Mouse (Mus musculus) MEL (cell line): ENCODE results near the gene 2310022A10Rik. TPM values are rescaled to one million over a fixed set of nuclear protein-coding genes. Genes with fewer than 3 reads are reported as not detected.

Source experiments
- DNase-seq: peaks from one replicate; pipeline ENCODE4 v3.0.0; 2011; ENCODE audit warnings: low read depth, low spot score
- H3K27ac ChIP-seq: 2 replicates; pipeline ENCODE4 v1.5.1; 2012; ENCODE audit warnings: low read depth, mild to moderate bottlenecking, control low read depth, low read length, moderate library complexity; ENCODE audit not compliant: control insufficient read depth
- H3K27me3 ChIP-seq, 2 experiments: fragments of 150-350 bp in 1 of 2; sonication (generic) in 1 of 2; 2 replicates each; pipeline ENCODE4 v1.6.1; 2012; ENCODE audit warnings: low read length in 2 of 2, mild to moderate bottlenecking in 2 of 2, improper control_type of control experiment in 1 of 2, moderate library complexity in 1 of 2; ENCODE audit not compliant: insufficient read depth in 2 of 2, control insufficient read depth in 1 of 2
- H3K36me3 ChIP-seq, 2 experiments: 2 replicates each; pipeline ENCODE4 v1.6.1; 2012 to 2014; ENCODE audit warnings: low read length in 2 of 2, improper control_type of control experiment in 1 of 2, inconsistent platforms in 1 of 2, mild to moderate bottlenecking in 1 of 2; ENCODE audit not compliant: insufficient read depth in 2 of 2, control insufficient read depth in 1 of 2
- H3K4me1 ChIP-seq, 2 experiments: fragments of 150-350 bp in 1 of 2; sonication (generic) in 1 of 2; 2 replicates each; pipeline ENCODE4 v1.6.1; 2012; ENCODE audit warnings: low read length in 2 of 2, improper control_type of control experiment in 1 of 2, mild to moderate bottlenecking in 1 of 2; ENCODE audit not compliant: insufficient read depth in 2 of 2, control insufficient read depth in 1 of 2
- H3K4me3 ChIP-seq, 2 experiments: fragments of 150-350 bp in 1 of 2; sonication (generic) in 1 of 2; 2 replicates each; pipeline ENCODE4 v1.5.1; 2012; ENCODE audit warnings: low read depth in 2 of 2, low read length in 2 of 2, mild to moderate bottlenecking in 2 of 2, moderate library complexity in 2 of 2, control low read depth in 1 of 2, improper control_type of control experiment in 1 of 2; ENCODE audit not compliant: control insufficient read depth in 1 of 2, insufficient read depth in 1 of 2
- H3K79me2 ChIP-seq: 2 replicates; pipeline ENCODE4 v1.6.1; 2012; ENCODE audit warnings: mild to moderate bottlenecking, low read length, moderate library complexity; ENCODE audit not compliant: control insufficient read depth, poor library complexity, insufficient read depth
- H3K9ac ChIP-seq: 2 replicates; pipeline ENCODE4 v1.6.1; 2012; ENCODE audit warnings: low read depth, mild to moderate bottlenecking, control low read depth, low read length, moderate library complexity; ENCODE audit not compliant: control insufficient read depth, poor library complexity, severe bottlenecking
- H3K9me3 ChIP-seq: fragments of 150-350 bp; sonication (generic); replicated peaks from 2 replicates; pipeline ENCODE4 v1.6.1; 2012; ENCODE audit warnings: mild to moderate bottlenecking, low read length, improper control_type of control experiment, moderate library complexity; ENCODE audit not compliant: insufficient read depth
- BHLHE40 ChIP-seq: IDR thresholded peaks from 2 replicates; pipeline ENCODE4 v1.6.1; 2012; ENCODE audit warnings: low read depth, mild to moderate bottlenecking, inconsistent platforms, low read length, improper control_type of control experiment, borderline replicate concordance
- CHD2 ChIP-seq: IDR thresholded peaks from 2 replicates; pipeline ENCODE4 v1.6.1; 2011; ENCODE audit warnings: low read length, improper control_type of control experiment
- CTCF ChIP-seq, 3 experiments: IDR thresholded peaks in 2 of 3; conservative IDR thresholded peaks in 1 of 3; 2 replicates each; pipeline ENCODE4 v1.5.1; 2011 to 2012; ENCODE audit warnings: low read length in 3 of 3, low read depth in 2 of 3, mild to moderate bottlenecking in 2 of 3, improper control_type of control experiment in 1 of 3, inconsistent platforms in 1 of 3, mixed read lengths in 1 of 3, moderate library complexity in 1 of 3; ENCODE audit not compliant: control insufficient read depth in 1 of 3, insufficient read depth in 1 of 3, poor library complexity in 1 of 3, severe bottlenecking in 1 of 3
- GABPA ChIP-seq: IDR thresholded peaks from 2 replicates; pipeline ENCODE4 v1.6.1; 2012; ENCODE audit warnings: low read depth, mild to moderate bottlenecking, inconsistent platforms, low read length, improper control_type of control experiment, moderate library complexity
- JUND ChIP-seq: IDR thresholded peaks from 2 replicates; pipeline ENCODE4 v1.6.1; 2011; ENCODE audit warnings: low read depth, mild to moderate bottlenecking, improper control_type of control experiment, low read length
- KAT2A ChIP-seq: conservative IDR thresholded peaks from 2 replicates; pipeline ENCODE4 v1.6.1; 2012; ENCODE audit warnings: low read depth, low read length, improper control_type of control experiment, inconsistent platforms
- MAFK ChIP-seq: IDR thresholded peaks from 2 replicates; pipeline ENCODE4 v1.6.1; 2011; ENCODE audit warnings: low read depth, mild to moderate bottlenecking, low read length, improper control_type of control experiment, borderline replicate concordance
- MEF2A ChIP-seq: IDR thresholded peaks from 2 replicates; pipeline ENCODE4 v1.6.1; 2014; ENCODE audit warnings: low read depth, mild to moderate bottlenecking, inconsistent platforms, low read length, improper control_type of control experiment; ENCODE audit not compliant: poor library complexity, insufficient replicate concordance, severe bottlenecking; ENCODE audit errors: extremely low read depth
- MYC ChIP-seq: IDR thresholded peaks from 2 replicates; pipeline ENCODE4 v1.6.1; 2011; ENCODE audit warnings: low read depth, mild to moderate bottlenecking, low read length, improper control_type of control experiment, moderate library complexity
- NELFE ChIP-seq: IDR thresholded peaks from 2 replicates; pipeline ENCODE4 v1.6.1; 2011; ENCODE audit warnings: low read depth, low read length, improper control_type of control experiment
- NRF1 ChIP-seq: IDR thresholded peaks from 2 replicates; pipeline ENCODE4 v1.6.1; 2014; ENCODE audit warnings: low read depth, mild to moderate bottlenecking, inconsistent platforms, low read length, improper control_type of control experiment, moderate library complexity; ENCODE audit not compliant: poor library complexity, insufficient read depth, severe bottlenecking
- POLR2A ChIP-seq, 2 experiments: IDR thresholded peaks; 2 replicates each; pipeline ENCODE4 v1.6.1; 2011 to 2012; ENCODE audit warnings: low read length in 2 of 2, mild to moderate bottlenecking in 2 of 2, control low read depth in 1 of 2, improper control_type of control experiment in 1 of 2, low read depth in 1 of 2, moderate library complexity in 1 of 2; ENCODE audit not compliant: control insufficient read depth in 1 of 2, insufficient read depth in 1 of 2, poor library complexity in 1 of 2
- POLR2AphosphoS2 ChIP-seq: IDR thresholded peaks from 2 replicates; pipeline ENCODE4 v1.6.1; 2011; ENCODE audit warnings: low read length, improper control_type of control experiment
- POLR2AphosphoS5 ChIP-seq: IDR thresholded peaks from 2 replicates; pipeline ENCODE4 v1.6.1; 2012; ENCODE audit warnings: low read depth, borderline replicate concordance, mild to moderate bottlenecking, inconsistent platforms, low read length, moderate library complexity, mixed read lengths
- RAD21 ChIP-seq: IDR thresholded peaks from 2 replicates; pipeline ENCODE4 v1.6.1; 2011; ENCODE audit warnings: mild to moderate bottlenecking, low read depth, low read length, improper control_type of control experiment
- SMC3 ChIP-seq: IDR thresholded peaks from 2 replicates; pipeline ENCODE4 v1.6.1; 2011; ENCODE audit warnings: low read depth, low read length, improper control_type of control experiment
- TAL1 ChIP-seq: IDR thresholded peaks from 2 replicates; pipeline ENCODE4 v1.6.1; 2012; ENCODE audit warnings: mild to moderate bottlenecking, inconsistent platforms, low read length, moderate library complexity, mixed read lengths
- TCF12 ChIP-seq: IDR thresholded peaks from 2 replicates; pipeline ENCODE4 v1.6.1; 2014; ENCODE audit warnings: low read depth, mild to moderate bottlenecking, inconsistent platforms, low read length, improper control_type of control experiment, moderate library complexity
- UBTF ChIP-seq: IDR thresholded peaks from 2 replicates; pipeline ENCODE4 v1.6.1; 2012; ENCODE audit warnings: low read depth, mild to moderate bottlenecking, inconsistent platforms, low read length, improper control_type of control experiment, moderate library complexity, borderline replicate concordance; ENCODE audit not compliant: insufficient read depth
- USF2 ChIP-seq, 2 experiments: IDR thresholded peaks; 2 replicates each; pipeline ENCODE4 v1.6.1; 2011 to 2012; ENCODE audit warnings: improper control_type of control experiment in 2 of 2, low read length in 2 of 2, borderline replicate concordance in 1 of 2, inconsistent platforms in 1 of 2, low read depth in 1 of 2, mild to moderate bottlenecking in 1 of 2; ENCODE audit not compliant: insufficient read depth in 1 of 2
- ZC3H11A ChIP-seq: IDR thresholded peaks from 2 replicates; pipeline ENCODE4 v1.6.1; 2012; ENCODE audit warnings: low read depth, mild to moderate bottlenecking, inconsistent platforms, low read length, improper control_type of control experiment
- polyA plus RNA-seq, 2 experiments: library from polyadenylated mRNA; stranded (reverse) in 1 of 2; unstranded in 1 of 2; fragments of >175 nt in 1 of 2; fragments of >200 nt in 1 of 2; gene quantifications; 2 replicates each; pipeline versions ENCODE4 v1.2.1 to v1.2.4; 2012; ENCODE audit warnings: low replicate concordance in 2 of 2, low read depth in 1 of 2; ENCODE audit not compliant: insufficient read length in 2 of 2, insufficient read depth in 1 of 2, missing spikeins in 1 of 2
- total RNA-seq: library from RNA; depleted of rRNA; stranded (reverse); fragments of 300-350 nt; gene quantifications from 2 replicates; pipeline ENCODE4 v1.2.3, GENCODE M21; 2012

Gene 2310022A10Rik
- total and polyA plus RNA-seq, 3 experiments, result 6.6 to 33.2 TPM; not detected in 1

DNA sequence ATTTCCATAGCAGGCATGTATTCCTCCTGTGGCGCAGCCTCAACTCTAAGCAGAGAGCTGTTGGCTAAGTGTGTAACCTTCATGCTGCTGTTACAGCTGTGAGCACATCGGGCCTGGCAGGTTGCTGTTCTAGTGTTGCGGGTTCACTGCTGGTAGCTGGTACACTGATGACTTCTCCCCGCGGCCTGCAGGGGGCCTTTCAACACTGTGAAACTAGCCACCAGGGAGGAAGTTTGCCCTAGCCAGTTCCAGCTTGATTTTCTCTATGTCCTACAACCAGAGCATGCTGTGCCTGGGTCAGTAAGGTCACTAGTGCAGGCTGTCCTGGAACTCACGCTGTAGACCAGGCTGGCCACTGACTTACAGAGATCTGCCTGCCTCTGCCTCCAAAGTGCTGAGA lies 23.9 kb downstream of the 2310022A10Rik start:
- Histone ChIP-seq H3K27ac (no peak overlapping the region), H3K27me3 (no peaks in the 10 kb centered on the region), H3K4me1 (no peaks in the 10 kb centered on the region), H3K79me2 (no peaks in the 10 kb centered on the region), H3K4me3 (no peak overlapping the region), H3K36me3 (peaks cover 0 to 8% of the 10 kb centered on the region in 2 experiments; a peak in 3 of 4 replicates), H3K9ac (no peak overlapping the region), H3K9me3 (no peaks in the 10 kb centered on the region)
- TF ChIP-seq NELFE, result no peak
- peak; percentile 45 to 56 (median 47) for TF ChIP-seq CTCF (IDR thresholded peaks at IDR 0.05 in 2 of 3, conservative IDR thresholded peaks at IDR 0.05 in 1 of 3; ENCODE audit: control insufficient read depth in 1 of 3, insufficient read depth in 1 of 3, low read depth in 2 of 3, low read length in 3 of 3, poor library complexity in 1 of 3, severe bottlenecking in 1 of 3)
- no peak for TF ChIP-seq MYC
- no peak for TF ChIP-seq POLR2AphosphoS2
- peak; percentile 13 for TF ChIP-seq RAD21
- TF ChIP-seq USF2 (IDR thresholded peaks at IDR 0.05; ENCODE audit: borderline replicate concordance in 1 of 2, insufficient read depth in 1 of 2, low read depth in 1 of 2, low read length in 2 of 2), result no peak
- TF ChIP-seq POLR2AphosphoS5, result no peak
- no peak for TF ChIP-seq TCF12
- TF ChIP-seq GABPA, result no peak
- DNase-seq, result peak; percentile 45

DNA sequence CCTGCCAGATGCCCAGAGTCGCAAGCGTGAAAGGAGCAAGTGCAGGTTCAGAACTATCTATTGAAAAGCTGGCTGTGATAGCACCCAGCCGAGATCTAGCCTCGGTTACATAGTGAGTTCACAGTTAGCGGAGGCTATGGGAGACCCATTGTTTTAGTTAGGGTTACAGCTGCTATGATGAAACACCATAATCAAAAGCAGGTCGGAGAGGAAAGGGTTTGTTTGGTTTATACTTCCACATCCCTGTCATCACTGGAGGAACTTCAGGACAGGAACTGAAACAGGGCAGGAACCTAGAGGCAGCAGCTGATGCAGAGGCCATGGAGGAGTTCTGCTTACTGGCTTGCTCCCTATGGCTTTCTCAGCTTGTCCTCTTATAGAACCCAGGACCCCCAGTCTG lies 24.6 kb downstream of the 2310022A10Rik start:
- no peaks in the 10 kb centered on the region for H3K9me3 ChIP-seq
- H3K9ac ChIP-seq, result no peak overlapping the region
- DNase-seq, result no peak
- no peak overlapping the region for H3K27ac ChIP-seq
- H3K4me1 ChIP-seq, result no peaks in the 10 kb centered on the region
- no peaks in the 10 kb centered on the region for H3K27me3 ChIP-seq
- TF ChIP-seq TAL1, result no peak
- no peak for TF ChIP-seq ZC3H11A
- TF ChIP-seq POLR2A (IDR thresholded peaks at IDR 0.05; ENCODE audit: control insufficient read depth in 1 of 2, insufficient read depth in 1 of 2, low read depth in 1 of 2, low read length in 2 of 2, poor library complexity in 1 of 2), result no peak
- no peak for TF ChIP-seq SMC3
- TF ChIP-seq POLR2AphosphoS5, result no peak
- TF ChIP-seq MEF2A, result no peak
- TF ChIP-seq KAT2A, result no peak
- no peak for TF ChIP-seq MYC
- no peak for TF ChIP-seq MAFK
- TF ChIP-seq CHD2, result no peak
- no peak for TF ChIP-seq NRF1
- no peak for TF ChIP-seq JUND
- TF ChIP-seq BHLHE40, result no peak
- no peak for TF ChIP-seq UBTF
- no peak for TF ChIP-seq USF2 (IDR thresholded peaks at IDR 0.05; ENCODE audit: borderline replicate concordance in 1 of 2, insufficient read depth in 1 of 2, low read depth in 1 of 2, low read length in 2 of 2)
- H3K36me3 ChIP-seq, result peaks cover 0 to 8% of the 10 kb centered on the region in 2 experiments; a peak in 3 of 4 replicates
- no peaks in the 10 kb centered on the region for H3K79me2 ChIP-seq
- no peak overlapping the region for H3K4me3 ChIP-seq
